Mouse (Mus musculus): ENCODE measurements around the gene Dgkd.

Gene Dgkd

DNA sequence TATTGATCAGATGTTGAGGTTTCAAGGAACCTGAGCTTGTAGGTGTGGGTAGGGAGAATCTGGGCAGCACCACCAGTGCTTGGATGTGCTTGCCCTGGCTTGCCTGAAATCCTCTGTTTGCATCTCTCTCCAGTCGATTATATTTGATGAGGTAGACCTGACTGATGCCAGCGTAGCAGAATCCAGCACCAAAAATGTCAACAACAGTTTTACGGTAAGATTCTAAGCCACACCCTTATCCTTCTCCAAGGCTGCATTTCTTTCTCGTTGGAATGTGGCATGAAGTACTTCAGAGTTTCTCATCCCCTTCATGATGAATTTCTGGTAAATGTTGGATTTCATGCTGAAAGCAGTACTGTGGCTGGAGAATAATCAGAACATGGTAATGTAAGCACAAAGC lies 28.6 kb downstream of the Dgkd start:
- no peak for DNase-seq (ENCODE audit: low read depth)

DNA sequence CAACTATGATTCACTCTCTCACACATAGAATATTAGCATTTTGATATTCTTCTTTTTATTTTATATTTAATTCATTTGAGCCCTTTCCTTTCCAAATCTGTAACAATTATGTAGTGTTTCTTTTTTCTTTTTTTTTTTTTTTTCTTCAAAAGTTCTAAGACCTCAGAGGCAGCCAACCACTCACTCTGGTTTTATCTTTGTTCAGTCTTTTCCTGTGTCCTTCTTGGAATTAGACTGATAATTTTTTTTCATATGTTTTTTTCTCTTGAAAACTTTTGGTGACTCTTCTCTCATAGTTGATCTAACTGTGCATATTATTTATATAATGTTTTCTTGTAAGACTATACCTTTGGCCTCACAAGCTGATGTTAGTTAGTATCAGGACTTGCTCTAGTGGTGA lies 29.5 kb downstream of the Dgkd start:
- no peak for DNase-seq (ENCODE audit: low read depth)

DNA sequence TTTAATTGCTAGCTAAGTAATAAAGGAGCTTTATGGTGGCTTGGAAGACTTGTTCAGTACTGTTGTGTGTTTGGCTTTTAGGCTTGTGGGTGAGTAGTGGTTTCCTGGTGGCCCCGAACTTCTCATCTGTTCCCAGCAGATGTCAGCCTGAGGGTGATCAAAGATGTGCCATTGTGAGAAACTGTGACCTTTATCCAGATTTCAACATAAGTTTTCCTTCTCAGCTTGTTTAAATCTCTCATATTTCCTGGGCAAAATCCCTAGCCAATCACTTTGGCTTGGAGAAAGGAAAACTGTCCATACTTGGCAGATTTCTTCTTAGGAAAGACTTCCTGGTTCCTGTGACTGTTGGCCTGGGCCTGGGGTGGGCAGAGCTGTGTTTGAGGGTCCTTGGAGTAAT lies 37.9 kb downstream of the Dgkd start:
- no peak for DNase-seq (ENCODE audit: low read depth)

DNA sequence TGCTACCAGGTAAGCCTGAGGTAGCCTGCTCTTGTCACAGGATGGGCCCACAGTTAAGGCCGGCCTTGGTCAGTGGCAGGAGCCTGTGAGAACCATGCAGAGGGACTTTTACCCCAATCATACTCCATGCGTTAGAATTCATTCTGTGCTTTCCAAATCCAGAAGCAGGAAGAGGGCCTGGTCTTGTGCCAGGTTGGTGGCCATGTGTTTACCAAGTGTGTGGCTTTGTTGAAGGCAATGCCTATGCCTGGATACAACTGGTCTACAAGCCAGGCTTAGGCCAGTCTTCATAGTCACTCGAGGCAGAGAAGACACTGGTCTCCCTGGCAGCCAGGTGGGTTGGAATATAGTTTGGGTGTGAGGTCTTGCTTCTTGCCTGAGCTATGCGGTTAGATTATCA lies 38.5 kb downstream of the Dgkd start:
- no peak for DNase-seq (ENCODE audit: low read depth)

DNA sequence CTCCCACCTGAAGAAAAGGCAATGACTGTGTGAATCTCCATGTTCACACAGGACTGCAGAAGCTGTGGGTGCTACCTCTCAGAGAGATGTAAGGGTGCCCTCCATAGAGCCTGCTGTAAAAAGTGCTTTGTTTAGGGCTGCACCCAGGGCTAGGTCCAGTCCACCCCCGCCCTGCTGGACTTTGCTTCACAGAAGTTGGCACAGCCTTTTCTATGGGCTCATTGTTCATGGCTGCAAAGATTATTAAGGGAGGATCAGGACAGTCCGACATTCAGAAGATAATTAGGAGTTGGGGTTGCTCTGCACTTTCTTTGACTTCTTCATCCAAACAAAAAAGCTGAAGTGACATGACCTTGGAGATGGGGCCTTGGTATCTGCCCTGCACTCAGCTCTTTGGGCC lies 39.4 kb downstream of the Dgkd start:
- DNase-seq (ENCODE audit: low read depth): no peak

DNA sequence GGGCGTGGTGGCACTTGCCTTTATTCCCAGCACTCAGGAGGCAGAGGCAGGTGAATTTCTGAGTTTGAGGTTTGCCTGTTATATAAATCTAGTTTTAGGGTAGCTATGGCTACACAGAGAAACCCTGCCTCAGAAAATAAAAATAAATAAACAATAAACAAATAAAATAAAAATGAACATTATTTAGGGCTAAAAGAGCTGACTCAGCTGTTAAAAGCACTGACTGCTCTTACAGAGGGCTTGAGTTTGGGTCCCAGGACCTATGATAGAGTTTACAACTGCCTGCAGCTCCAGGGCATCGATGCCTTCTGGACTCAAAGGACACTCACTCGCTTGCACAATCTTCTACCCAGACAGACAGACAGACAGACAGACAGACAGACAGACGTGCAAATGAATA lies 40.3 kb downstream of the Dgkd start:
- no peak for DNase-seq (ENCODE audit: low read depth)

DNA sequence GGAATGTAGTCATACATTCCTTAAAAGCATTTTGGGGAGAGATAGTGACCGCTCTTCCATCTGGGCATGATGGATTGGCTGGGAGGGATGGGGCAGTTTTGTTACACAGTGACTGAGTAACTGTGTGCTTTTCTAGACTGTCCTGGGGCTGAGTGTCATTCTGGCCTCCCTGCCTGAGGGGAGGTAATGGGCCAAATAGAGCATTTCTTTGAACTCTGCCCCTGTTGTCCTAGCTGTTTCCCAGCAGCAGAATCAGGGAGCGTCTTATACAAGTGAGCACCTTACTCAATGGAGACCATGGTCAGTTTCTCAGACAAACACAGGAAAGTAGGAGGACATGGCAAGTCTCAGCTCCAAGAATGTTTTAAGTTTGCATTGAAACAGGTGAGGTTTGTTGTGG lies 43.8 kb downstream of the Dgkd start:
- DNase-seq (ENCODE audit: low read depth): no peak

DNA sequence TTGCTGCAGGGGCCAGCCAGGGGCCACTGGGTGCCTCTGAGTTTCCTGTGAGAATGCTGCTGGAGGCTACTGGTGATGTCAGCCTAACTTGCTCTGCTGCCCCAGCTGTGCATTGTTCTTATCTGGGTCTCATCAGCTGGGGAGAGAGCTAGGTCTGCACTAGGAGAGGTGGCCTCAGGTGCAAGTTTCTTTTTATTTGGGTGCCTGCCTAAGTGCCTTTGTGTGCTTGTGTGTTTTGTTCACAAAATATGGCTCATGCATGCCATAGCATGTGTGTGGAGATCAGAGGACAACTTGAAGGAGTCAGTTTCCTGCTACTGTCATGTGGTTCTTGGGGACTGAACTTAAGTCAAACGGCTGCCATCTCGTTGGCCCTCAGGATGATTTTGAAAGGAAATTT lies 46.6 kb downstream of the Dgkd start:
- DNase-seq (ENCODE audit: low read depth): no peak

DNA sequence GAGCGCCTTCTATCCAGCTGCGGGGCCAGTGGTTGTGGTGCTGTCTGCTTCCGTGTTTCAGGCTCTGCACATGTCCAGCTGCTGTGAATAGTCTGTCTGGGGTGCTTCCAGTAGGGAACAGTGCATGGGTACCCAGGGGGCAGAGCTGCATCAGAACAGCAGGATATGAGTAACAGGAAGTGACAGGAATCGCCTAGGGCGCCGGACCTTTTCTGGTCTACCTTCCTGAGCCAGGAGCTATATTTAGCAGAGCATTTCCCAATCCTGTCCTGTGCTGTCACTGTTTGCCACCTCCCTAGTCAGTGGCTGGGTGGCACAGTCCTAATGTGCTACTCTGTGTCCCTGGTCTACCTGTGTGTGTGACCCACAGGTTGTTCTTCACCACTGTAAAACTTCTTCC lies 47.9 kb downstream of the Dgkd start:
- no peak for DNase-seq (ENCODE audit: low read depth)

DNA sequence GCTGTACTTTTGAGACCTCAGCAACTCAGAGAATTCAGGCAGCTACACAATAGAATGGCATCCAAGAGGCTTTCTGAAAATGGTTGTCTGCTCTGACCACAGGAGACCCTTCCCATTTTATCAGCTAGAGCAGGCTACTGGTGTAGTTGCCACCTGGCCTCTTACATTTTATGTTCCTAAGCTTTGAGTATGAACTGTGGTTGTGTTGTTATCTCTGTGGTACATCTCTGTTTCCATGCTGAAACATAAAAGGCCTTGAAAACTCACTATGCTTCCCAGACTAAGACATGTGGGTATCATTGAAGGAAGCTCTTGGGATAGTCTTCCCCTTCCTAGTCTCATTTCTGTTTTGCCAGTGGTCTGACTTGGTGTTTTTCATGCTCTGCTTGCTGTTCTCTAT lies 49.1 kb downstream of the Dgkd start:
- no peak for DNase-seq (ENCODE audit: low read depth)

DNA sequence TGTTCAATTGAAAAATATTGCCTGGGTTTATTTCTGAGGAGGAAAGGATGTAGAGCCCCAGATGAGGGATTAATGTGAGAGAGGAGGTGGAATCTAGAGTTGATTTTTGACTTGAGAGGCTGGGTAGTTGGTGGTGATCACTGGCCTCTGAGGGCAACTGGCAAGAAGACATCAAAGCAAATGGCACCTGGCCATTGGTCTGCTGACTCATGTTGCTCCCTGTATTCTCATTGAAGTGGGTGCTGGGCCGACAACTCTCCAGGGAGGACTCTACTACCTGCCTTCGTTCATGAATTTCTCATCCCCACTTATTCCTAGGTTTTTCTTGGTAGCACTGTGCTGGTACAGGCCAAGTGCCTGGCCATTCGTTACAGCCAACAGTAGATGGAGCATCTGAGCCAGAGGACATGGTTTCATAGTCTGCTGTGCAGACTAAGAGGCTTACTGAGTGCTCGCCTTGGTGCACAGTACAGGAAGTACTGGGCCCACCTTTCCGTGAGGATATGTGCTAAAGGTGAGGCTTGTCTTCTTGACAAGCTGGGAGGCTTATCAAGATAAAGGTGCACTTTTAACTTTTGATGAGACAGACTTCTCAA lies 53.4 kb downstream of the Dgkd start:
- no peak for DNase-seq (ENCODE audit: low read depth)

DNA sequence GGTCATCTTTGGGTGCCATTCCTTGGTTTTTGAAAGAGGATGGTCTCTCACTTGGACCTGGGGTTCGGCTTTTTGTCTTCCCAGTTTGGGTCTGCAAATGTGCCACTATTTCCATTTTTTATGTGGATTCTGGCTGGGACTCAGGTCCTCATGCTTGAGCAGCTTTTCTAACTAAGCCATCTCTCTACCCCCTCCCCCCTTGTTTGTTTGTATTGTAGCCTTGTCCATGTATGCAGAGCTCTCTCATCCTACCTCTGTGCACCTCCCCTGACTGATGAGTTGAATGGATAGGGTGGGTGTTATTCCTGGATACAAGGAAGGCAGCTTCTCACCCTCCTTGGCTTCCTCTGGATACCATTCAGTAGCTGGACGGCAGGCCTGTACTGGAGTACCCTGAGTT lies 54.9 kb downstream of the Dgkd start:
- DNase-seq (ENCODE audit: low read depth): no peak

DNA sequence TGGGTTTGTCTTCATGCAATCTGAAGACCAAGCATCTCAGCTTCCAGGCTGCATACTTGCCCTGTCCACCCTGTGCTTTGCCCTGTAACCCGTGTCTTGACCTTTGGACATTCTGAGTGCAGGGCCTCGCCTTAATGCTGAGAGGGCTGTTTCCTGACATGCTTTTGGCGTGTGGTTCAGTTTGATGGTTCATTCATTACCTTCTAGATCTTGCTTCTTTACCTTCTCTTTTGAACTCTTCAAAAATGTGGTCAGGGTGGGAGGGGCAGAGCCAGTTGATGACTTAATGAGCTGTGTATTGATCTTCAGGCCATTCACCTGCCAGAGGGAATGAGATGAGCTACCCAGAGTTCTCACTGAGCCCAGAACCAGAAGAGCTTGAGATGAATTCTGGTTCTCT lies 55.6 kb downstream of the Dgkd start:
- no peak for DNase-seq (ENCODE audit: low read depth)

DNA sequence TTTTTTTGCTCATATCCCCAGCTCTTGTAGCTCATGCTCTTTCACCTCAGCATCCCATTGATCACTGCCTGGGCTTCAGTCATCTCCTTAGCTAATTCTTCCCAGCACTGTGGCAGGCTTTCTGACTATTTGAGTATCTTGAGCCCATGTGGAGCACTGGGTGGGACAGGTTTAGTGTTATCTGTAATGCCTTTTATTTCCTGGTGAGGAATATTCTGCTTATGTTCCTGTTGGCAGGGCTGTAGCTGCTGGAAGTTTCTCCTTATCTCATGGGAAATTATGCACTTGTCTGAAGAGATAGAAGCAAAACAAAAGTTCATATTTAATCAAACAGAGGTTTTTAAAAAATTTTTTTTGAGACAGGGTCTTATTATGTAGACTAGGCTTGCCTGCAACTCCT lies 56.5 kb downstream of the Dgkd start:
- no peak for DNase-seq (ENCODE audit: low read depth)

DNA sequence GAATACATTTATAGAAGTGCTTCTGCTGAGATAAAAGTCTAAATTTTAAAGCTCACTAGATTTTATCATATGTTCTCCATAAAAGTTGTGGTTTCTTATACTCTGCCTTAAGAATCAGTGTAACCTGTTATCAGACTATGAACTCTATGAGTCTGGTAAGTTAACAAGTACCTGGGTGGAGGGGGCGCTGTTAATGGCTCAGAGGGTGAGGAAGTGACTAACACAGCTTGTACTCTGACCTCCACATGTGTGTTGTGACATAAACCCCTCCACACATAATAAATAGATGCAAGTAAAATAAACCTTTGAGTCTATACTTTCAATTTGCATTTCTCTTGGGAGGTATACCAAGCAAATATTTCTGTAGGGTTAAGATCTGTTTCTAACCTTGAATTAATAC lies 57.3 kb downstream of the Dgkd start:
- no peak for DNase-seq (ENCODE audit: low read depth)

DNA sequence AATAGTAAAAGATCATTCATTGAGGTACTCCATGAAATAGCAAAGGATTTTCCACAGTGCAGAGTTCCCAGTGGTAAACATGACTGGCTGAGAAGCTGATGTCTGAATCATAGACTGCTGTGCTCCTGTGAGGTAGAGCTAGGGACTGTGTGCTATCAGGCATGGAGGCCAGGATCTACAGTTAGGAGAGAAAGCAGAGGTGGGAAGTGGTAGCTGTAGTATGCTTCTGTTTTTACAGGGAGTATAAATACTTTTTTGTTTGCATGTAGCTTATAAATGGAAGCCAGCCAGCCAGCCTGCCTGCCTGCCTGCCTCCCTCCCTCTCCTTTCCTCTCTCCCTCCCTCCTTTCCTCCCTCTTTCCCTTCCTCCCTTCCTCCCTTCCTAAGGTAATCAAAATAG lies 60.3 kb downstream of the Dgkd start:
- no peak for DNase-seq (ENCODE audit: low read depth)

DNA sequence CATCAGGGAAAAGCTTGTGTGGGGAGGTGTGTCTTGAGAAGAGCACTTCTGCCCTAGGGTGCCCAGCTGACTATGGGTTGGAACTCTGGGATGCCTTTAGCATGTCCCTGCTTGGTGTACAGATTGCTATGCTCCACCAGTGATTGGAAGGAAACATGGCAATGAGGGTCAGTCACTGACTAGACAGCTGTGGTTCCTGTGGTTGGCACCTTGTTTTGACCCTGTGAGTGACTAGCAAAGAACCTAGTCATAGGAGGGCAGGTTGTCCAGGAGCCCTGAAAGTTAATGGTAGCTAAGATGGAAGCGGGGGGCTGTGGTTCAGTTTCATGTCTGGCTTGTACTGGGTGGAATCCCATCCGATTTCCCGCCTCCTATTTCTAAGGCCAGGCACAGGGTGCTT lies 64.3 kb downstream of the Dgkd start:
- no peak for DNase-seq (ENCODE audit: low read depth)

DNA sequence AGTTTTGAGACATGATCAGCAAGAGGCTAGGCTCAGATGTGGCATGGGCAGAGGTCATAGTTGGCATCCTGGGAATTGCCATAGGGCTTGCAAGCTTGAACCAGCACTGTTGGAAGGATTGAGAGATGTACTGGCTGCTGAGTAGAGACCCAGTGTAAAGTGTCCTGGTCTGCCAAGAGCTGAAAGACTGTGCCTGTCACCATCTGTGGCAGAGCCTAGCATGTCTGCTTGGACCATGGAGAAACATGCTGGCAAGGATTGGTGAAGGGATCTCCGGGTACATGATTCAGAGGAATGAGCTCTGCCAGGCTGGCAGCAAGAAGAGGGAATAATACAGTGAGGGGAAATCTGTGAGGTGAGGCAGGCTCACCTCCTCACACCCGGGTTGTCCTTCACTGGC lies 65.0 kb downstream of the Dgkd start:
- DNase-seq (ENCODE audit: low read depth): no peak

DNA sequence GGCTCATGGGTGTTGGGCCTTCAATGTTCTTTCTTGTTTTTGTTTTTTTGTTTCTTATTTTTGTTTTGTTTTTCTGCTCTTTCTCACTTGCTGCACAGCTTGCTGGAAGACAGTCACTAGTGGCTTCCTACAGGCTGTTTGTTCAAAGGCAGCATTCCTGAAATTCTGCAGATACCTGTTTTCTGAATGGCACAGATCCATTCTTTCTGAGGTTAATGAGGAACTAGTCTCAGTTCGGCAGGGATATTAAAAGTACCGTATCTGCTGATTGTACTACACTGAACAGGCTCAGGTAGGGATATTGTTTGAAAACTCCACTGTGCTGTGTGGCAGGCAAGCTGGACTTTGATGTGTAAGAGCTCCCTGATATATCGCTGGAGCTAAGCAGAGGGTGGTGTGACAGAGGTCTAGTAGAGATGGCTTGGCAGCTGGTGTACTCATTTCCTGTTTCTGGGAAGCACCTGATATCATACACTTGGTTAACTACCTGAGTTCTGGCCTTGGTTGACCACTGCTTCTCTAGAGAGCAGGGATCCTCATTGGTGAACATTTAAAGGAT lies 67.0 kb downstream of the Dgkd start:
- no peak for DNase-seq (ENCODE audit: low read depth)

DNA sequence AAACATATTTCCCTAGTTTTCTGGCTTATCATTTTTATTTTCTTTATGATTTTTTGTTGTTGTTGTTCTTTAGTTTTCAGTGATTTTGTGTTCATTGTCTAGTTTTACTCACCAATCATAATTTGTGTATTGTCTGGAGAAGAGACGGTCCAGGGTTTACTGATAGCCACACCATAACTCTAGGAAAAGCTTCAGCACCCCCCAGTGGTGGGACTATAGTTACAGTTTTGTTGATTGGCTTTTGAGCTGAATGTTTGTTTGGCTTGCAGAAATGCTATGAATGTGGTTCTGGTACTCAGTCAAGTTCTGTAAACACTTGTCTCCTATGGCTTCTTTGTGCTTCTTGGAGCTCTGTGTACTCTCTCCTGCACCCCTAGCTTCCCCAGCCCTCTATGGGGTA lies 69.6 kb downstream of the Dgkd start:
- no peak for DNase-seq (ENCODE audit: low read depth)

DNA sequence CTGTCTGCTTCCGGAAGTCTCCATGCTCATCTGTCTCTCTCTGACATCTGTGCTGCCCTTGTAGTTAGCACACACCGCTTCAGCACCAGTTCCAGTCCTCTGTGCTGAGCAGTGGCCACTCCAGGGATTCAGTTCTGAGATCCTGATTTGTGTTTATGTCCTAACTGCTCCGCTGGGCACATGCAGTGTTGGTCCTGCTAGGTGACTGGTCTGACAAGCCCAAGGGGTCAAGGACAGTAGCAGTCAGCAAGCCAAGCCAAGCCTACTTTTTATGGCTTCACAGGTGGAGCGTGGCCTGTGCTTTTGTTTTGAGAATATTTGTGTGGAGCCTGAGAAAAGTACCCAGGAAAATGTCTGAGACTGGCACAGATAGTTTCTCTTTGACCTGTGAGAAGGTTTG lies 71.8 kb downstream of the Dgkd start:
- DNase-seq (ENCODE audit: low read depth): no peak

DNA sequence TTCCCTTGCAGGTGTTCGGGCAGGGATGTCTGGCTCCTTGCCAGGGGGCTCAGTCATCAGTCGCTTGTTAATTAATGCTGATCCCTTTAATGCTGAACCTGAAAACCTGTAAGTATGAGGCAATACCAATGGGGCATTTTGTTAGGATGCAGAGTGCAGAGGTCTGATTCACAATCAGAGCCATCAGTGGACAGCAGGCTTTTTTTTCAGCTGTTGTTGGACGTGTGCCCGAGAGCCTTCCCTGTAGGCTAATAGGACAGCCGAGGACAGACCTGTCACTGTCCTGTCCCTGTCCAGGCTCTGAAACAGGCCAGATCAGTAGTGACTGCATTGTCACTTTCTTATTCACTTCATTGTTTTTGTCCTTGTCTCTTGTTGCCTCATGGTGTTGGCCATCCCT lies 76.6 kb downstream of the Dgkd start:
- DNase-seq (ENCODE audit: low read depth): no peak

DNA sequence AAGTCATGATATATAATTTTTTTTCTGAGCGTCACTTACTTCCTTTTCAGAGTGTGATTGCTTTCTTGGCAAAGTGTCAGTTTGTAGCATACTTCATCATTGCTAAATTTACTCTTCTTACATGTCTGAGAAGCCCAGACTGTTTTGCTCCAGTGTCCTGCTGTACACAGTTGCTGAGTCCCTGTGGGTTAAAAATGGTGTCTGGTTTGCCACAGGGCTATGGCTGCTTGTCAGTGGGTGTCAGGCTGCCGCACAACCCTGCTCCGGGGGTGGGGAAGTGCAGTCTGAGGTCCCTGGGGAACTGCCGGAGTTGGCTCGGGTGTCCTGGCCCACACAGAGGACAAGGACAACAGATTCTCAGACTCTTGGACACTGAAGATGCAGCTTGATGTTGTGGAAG lies 80.0 kb downstream of the Dgkd start:
- DNase-seq (ENCODE audit: low read depth): no peak

DNA sequence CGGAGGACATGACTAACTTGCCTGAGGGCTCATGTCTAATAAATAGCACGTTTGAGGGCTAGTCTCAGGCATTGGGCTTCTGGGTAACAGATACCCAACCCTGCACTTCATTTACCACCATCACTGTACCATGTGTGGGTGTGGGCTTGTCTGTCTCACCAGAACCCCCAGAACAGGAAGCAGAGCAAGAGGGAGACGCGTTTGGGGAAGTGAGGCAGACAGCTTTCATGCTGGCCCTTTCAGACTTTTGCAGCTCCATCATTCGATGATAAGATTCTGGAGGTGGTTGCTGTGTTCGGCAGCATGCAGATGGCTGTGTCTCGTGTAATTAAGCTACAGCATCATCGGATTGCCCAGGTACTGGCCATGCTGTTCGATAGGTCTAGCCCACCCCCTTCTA lies 82.0 kb downstream of the Dgkd start:
- no peak for DNase-seq (ENCODE audit: low read depth)

DNA sequence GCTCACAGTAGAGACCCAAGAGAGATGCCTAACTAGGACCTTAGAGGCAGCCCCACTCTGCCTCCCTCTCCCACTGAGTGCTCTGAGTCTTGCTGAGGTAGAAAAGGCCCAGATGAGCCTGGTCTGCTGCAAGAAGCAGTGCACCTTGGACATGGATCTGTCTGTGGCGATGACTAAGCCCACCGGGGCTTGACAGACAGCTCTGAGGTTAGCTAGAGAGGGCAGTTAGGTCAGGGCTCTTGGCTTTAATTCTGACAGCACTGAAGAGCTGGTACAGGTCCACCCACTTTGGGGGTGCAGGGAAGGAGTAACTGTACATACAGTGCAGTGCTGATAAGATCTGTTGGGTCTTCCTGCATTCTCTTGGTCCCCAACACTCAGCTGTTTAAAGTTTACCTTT lies 82.5 kb downstream of the Dgkd start:
- no peak for DNase-seq (ENCODE audit: low read depth)
